Mouse (Mus musculus): ENCODE results near the gene Trabd2b.
A peak's percentile ranks its signal among the peaks of the same experiment; 100 is the strongest.

The Trabd2b gene

GRCm38 (mm10) chr4:114609297-114609696 lies 202.8 kb downstream of the Trabd2b start:
- no peak for DNase-seq

GRCm38 (mm10) chr4:114611166-114611929 lies 204.8 kb downstream of the Trabd2b start:
- no peak for DNase-seq

GRCm38 (mm10) chr4:114612032-114612431 lies 205.5 kb downstream of the Trabd2b start:
- peak; percentile 13 for DNase-seq

GRCm38 (mm10) chr4:114612827-114613226 lies 206.3 kb downstream of the Trabd2b start:
- no peak for DNase-seq

- DNase-seq = peak; percentile 51
These were observed 207.6 kb downstream of the Trabd2b start for GRCm38 (mm10) chr4:114614086-114614485.

GRCm38 (mm10) chr4:114615765-114616164 lies 209.2 kb downstream of the Trabd2b start:
- no peak for DNase-seq

- no peak for DNase-seq
These were observed 216.4 kb downstream of the Trabd2b start for GRCm38 (mm10) chr4:114622929-114623328.

- no peak for DNase-seq
These were observed 217.8 kb downstream of the Trabd2b start for GRCm38 (mm10) chr4:114624114-114624910.

- DNase-seq = no peak
These were observed 218.8 kb downstream of the Trabd2b start for GRCm38 (mm10) chr4:114625357-114625756.

- DNase-seq = no peak
These were observed 219.4 kb downstream of the Trabd2b start for GRCm38 (mm10) chr4:114625920-114626319.

GRCm38 (mm10) chr4:114627674-114628293 lies 221.3 kb downstream of the Trabd2b start:
- DNase-seq = peak; percentile 49

- DNase-seq = peak; percentile 46
These were observed 229.4 kb downstream of the Trabd2b start for GRCm38 (mm10) chr4:114635889-114636288.

- no peak for DNase-seq
These were observed 229.8 kb downstream of the Trabd2b start for GRCm38 (mm10) chr4:114636324-114636723.

- DNase-seq = peak; percentile 27
These were observed 230.6 kb downstream of the Trabd2b start for GRCm38 (mm10) chr4:114637120-114637519.

GRCm38 (mm10) chr4:114642469-114642868 lies 235.9 kb downstream of the Trabd2b start:
- DNase-seq = no peak

GRCm38 (mm10) chr4:114643679-114644208 lies 237.2 kb downstream of the Trabd2b start:
- no peak for DNase-seq

- DNase-seq = no peak
These were observed 238.8 kb downstream of the Trabd2b start for GRCm38 (mm10) chr4:114645341-114645740.

GRCm38 (mm10) chr4:114646825-114647681 lies 240.5 kb downstream of the Trabd2b start:
- no peak for DNase-seq

- DNase-seq = peak; percentile 24
These were observed 241.2 kb downstream of the Trabd2b start for GRCm38 (mm10) chr4:114647689-114648088.

- no peak for DNase-seq
These were observed 242.1 kb downstream of the Trabd2b start for GRCm38 (mm10) chr4:114648532-114649074.

GRCm38 (mm10) chr4:114650551-114650950 lies 244.0 kb downstream of the Trabd2b start:
- DNase-seq = no peak

- DNase-seq = no peak
These were observed 244.5 kb downstream of the Trabd2b start for GRCm38 (mm10) chr4:114651007-114651406.
